In genomic region chr11:51883670-51884069, GRCm38 (mm10) we compare ENCODE assay signal across 8 mouse cellular contexts. TPM values are rescaled to one million over a fixed set of nuclear protein-coding genes. Genes with fewer than 3 reads are reported as not detected.
DNase-seq lines count a peak whose midpoint lies in the region; ATAC-seq lines count a peak whose summit lies in the region.

No protein-coding gene starts in this region.

- no peaks in the 10 kb centered on the region for H3K27me3 ChIP-seq in heart, embryonic 13.5 days (replicated peaks)

- WGBS in heart, embryonic 13.5 days = 17% methylated on average over 5 of the region's 5 CpGs

- H3K4me1 ChIP-seq in heart, embryonic 13.5 days = peaks cover 24% of the 10 kb centered on the region

- H3K9ac ChIP-seq in heart, embryonic 13.5 days = no peak overlapping the region

- H3K4me2 ChIP-seq in heart, embryonic 13.5 days = no peak overlapping the region

- DNase-seq in right cerebral cortex, postnatal 14 days = peak; percentile 21
- no peak for DNase-seq in right cerebral cortex, adult 18-20 months
- DNase-seq in kidney, postnatal 36 days = peak; percentile 82
- DNase-seq in frontal cortex, postnatal 25 days (ENCODE audit: low spot score in 2 of 2) = no peak
- DNase-seq in layer of hippocampus, adult 18-20 months (ENCODE audit: low spot score in 2 of 2) = no peak

- H3K9me3 ChIP-seq in heart, embryonic 13.5 days = peaks cover 7% of the 10 kb centered on the region; the same call in 1 of the 2 replicates

- H3K27ac ChIP-seq in heart, embryonic 13.5 days (replicated peaks) = peak overlapping the region; percentile 46

- H3K4me3 ChIP-seq in heart, embryonic 13.5 days = no peak overlapping the region

- H3K36me3 ChIP-seq in heart, embryonic 13.5 days = no peaks in the 10 kb centered on the region

- ATAC-seq in heart, embryonic 13.5 days (ENCODE audit: extremely low read depth, insufficient number of reproducible peaks, low FRiP score, low TSS enrichment) = peak; percentile 42; the same call in 1 of the 2 replicates
- 0 out of 2 replicates have a peak, but pooled peaks have one; percentile 47 for ATAC-seq in monocyte, adult 5-6 weeks (replicated peaks; ENCODE audit: insufficient number of reproducible peaks, low FRiP score, low TSS enrichment, poor library complexity, severe bottlenecking)
- ATAC-seq in frontal cortex, adult (ENCODE audit: low TSS enrichment) = no peak

RNA-seq across cellular contexts. Expression of gene Jade2, which starts 26.2 kb away (rescaled TPM):
- polyA plus RNA-seq in heart, embryonic 13.5 days (2015; fragmentation: Nextera tagmentation; extraction: Ambion mirVana) = 0.60 and 0.78 TPM in 2 replicates
- 33.1 to 54.1 TPM (median 36.5 TPM) in 3 replicates for total RNA-seq in monocyte, adult 5-6 weeks (2017)
- 10 to 100 TPM; 54.5 to 60.0 TPM for total RNA-seq in layer of hippocampus, adult 18-20 months (2021)

Comparison
In these comparisons a context has a peak if more than half of its experiments do, and no peak if none do; other contexts are left out.
1. DNase-seq: peak in right cerebral cortex, postnatal 14 days (single experiment) and kidney, postnatal 36 days (2 of 2); none in right cerebral cortex, adult 18-20 months (single experiment), frontal cortex, postnatal 25 days (0 of 2) and layer of hippocampus, adult 18-20 months (0 of 2).